Mouse (Mus musculus): ENCODE results near the gene Myo10.

Myo10 gene

DNA sequence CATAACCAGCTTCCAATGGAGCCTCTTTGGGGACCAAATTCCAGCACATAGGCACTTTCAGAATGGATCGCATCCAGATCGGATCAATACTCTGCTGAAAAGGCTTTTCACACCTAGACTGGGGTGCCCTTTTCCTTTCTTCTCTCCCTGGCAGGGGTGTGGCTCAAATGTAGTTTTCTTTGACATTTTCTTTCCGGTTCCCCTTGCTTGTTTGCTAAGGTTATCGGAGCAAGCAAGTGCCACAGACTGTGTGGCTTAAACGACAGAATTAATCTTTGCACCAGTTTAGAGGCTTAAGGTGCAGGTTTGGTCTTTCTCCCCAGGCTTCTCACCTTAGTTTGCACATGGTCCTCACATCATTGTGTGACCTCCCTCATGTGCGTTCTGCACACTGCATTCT is 11.1 kb upstream of the Myo10 start:
- DNase-seq (ENCODE audit: low read depth, low spot score), result no peak

GRCm38 (mm10) chr15:25620560-25620959 is 1.8 kb upstream of the Myo10 start:
- DNase-seq (ENCODE audit: low read depth, low spot score), result no peak

- no peak for DNase-seq (ENCODE audit: low read depth, low spot score)
Observed at GRCm38 (mm10) chr15:25621351-25622199, 750 bp upstream of the Myo10 start.

GRCm38 (mm10) chr15:25622867-25623471 is 644 bp downstream of the Myo10 start:
- peak; percentile 36 for DNase-seq (ENCODE audit: low read depth, low spot score)

DNA sequence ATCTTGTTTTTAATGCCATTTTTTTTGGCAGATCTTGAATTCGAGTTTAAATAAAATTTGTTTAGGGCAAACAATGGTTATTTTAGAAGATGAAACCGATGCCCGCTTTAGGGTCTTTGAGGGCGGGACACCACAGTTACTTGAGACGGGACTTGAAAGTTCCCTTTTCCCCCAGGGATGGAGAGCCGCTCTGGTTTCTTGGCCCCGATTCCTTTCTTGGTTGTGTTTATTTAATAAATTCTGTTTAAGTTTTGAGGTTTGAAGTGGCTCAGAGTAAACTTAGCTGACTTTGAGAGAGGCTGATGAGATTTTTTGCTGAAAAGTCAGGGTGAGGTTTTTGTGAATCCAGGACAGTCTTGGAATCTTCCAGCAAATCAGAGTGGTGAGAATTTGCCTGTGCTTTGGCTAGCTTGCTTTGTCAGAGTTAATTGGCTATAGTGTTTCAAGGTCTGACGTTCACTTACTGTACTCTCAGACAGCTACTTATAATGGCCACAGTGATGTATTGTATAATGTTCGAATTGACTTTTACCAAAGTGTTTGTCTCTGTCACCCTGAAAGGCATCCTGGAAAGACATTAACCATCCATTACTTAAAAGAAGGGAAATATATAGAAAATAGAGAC is 1.3 kb downstream of the Myo10 start:
- DNase-seq (ENCODE audit: low read depth, low spot score), result peak; percentile 10

DNA sequence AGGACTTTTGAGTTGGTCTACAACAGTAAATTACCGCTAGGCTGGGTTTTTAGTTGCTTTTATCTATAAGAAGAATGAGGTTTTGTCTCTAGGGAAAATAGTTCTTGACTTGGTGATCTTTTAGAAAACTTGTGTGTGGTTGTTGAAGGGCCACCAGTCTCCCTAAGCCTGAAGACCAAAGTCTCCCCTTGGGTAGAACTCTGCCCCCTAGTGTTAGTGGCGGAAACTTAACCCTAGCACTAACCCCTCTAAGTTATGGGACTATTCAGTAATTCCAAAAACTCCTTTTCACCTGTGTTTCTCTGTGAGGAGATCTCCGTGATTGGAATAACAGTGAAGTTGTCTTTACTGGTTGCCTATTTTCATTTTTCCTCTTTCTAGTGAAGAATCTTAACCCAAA is 1.9 kb downstream of the Myo10 start:
- peak; percentile 54 for DNase-seq (ENCODE audit: low read depth, low spot score)

DNA sequence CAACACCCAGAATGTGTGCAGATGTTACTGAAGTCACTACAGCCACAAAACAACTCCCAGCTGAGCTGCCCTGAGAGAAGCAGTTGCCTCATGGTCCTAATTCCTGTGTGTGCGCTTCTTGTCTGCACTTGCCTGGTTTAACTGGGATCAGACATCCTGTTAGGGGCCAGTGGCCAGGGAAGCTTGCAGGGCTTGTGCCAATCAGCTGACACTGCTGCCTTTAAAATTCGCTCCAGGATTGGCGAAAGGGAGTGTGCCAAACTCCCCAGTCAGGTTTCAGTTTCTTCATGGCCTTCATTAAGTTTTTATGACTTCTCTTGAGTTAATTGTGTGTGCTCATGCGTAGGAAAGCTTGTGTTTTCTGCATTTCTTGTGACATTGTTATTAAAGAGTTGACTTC is 3.1 kb downstream of the Myo10 start:
- no peak for DNase-seq (ENCODE audit: low read depth, low spot score)

GRCm38 (mm10) chr15:25627012-25627411 is 4.7 kb downstream of the Myo10 start:
- no peak for DNase-seq (ENCODE audit: low read depth, low spot score)

GRCm38 (mm10) chr15:25628251-25628650 is 5.9 kb downstream of the Myo10 start:
- DNase-seq (ENCODE audit: low read depth, low spot score), result no peak

- DNase-seq (ENCODE audit: low read depth, low spot score), result no peak
Observed at GRCm38 (mm10) chr15:25630716-25631115, 8.4 kb downstream of the Myo10 start.

- DNase-seq (ENCODE audit: low read depth, low spot score), result no peak
Observed at GRCm38 (mm10) chr15:25631332-25631731, 9.0 kb downstream of the Myo10 start.

GRCm38 (mm10) chr15:25632902-25633301 is 10.6 kb downstream of the Myo10 start:
- DNase-seq (ENCODE audit: low read depth, low spot score), result no peak

DNA sequence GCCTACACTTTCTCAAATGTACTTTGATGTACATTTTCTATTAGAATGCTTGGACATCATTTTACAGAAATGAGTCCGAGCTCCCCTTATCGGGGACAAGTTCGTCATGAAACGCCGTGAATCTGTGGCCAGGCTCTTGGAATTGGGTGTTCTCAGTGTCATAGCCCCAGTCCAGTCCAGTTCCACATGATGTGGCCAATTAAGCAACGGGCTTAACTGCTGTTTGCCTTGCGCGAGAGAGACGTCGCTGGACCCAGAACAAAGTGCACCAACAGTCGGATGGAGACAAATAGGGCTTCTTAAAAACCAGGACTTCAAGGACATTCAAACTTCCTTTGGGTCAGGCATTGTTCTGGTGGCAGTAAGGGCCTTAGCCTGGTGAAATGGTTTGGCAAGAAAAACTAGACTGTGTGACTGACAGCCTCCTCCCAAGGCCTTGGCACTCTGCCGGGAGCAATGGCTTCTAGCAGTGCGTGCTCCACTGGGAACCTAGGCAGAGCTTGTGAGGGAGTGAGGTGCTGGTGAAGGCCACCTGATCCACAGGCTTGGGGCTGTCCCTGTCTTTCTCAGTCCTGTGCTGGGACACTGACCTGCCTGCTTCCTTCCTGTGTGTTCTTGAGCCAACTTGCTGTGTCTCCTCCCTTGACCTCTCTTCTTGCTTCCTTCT is 11.5 kb downstream of the Myo10 start:
- no peak for DNase-seq (ENCODE audit: low read depth, low spot score)

DNA sequence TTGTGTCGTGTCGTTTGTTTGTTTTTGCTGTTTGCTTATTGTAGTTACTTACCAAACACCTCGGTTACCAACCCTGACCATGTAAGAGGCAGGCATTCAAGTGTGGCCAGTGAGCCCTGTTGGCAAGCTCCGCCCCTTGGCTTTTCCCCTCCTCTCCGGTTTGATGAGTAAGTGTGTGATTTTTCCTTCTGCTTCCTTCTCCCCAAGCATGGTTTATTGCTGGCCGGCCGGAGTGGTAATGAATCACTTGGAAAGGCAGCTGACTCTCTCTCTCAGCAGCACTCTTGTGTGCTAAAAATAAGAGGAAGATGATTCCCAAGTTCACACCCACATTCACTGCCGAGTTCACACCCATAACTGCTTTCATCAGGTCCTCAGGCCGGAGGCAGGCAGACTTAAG is 15.4 kb downstream of the Myo10 start:
- DNase-seq (ENCODE audit: low read depth, low spot score), result no peak

GRCm38 (mm10) chr15:25639217-25639616 is 16.9 kb downstream of the Myo10 start:
- no peak for DNase-seq (ENCODE audit: low read depth, low spot score)

- DNase-seq (ENCODE audit: low read depth, low spot score), result no peak
Observed at GRCm38 (mm10) chr15:25640840-25641752, 18.8 kb downstream of the Myo10 start.

DNA sequence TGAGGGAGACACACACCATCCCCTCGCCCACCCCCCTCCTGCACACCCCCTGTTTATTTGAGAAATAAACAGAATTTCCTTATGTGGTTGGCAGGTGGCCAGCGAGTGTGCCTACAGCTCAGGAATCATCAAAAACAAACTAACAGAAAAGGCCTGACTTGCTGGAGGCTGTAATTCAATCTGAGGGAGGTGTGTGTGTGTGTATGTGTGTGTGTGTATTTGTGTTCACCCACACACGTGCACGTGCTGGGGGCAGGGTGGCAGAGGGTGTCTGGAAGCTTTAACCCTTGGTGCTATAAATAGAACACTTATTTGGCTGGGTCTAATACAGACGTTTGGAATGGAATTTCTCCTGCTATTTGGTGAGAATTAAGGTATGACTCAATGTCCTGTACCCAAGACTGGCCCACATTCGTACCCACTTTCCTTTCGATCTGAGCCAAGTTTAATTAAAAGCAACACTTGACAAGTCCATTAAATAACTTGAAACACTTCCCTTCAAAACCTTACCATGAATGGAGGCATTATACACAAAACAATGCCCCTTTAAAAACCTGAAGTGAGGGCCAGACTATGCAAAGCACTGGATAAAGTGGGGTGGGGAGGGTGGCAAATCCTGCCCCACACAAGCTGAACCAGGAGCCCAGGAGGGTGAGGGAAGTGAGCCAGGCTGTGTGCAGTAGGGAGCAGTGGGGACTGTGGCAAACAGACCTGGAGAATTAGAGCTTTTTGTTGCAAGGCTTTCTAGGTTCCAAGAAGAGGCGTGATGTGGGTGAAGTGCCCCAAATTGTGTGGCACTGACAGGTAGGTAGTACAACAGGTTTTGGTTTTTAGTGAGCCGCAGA is 20.1 kb downstream of the Myo10 start:
- no peak for DNase-seq (ENCODE audit: low read depth, low spot score)

DNA sequence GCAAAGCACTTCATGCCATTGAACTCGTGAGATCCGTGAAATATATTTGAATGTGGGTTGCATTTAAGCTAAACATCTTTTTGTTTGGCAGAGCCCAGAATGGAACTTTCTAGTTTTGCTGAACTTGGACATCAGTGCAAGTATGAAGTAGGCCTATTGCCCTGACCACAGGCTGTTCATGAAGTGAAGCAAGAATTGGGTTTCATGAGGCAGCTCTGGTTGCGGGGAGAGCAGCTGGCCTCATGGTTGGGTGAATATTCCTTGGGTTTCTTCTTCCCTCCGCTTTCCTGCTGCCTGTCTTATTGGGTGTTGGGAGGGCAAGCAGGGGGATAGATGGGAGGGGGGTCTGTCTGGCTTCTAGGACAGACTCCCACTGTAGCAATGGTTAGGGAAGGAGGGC is 23.5 kb downstream of the Myo10 start:
- no peak for DNase-seq (ENCODE audit: low read depth, low spot score)

DNA sequence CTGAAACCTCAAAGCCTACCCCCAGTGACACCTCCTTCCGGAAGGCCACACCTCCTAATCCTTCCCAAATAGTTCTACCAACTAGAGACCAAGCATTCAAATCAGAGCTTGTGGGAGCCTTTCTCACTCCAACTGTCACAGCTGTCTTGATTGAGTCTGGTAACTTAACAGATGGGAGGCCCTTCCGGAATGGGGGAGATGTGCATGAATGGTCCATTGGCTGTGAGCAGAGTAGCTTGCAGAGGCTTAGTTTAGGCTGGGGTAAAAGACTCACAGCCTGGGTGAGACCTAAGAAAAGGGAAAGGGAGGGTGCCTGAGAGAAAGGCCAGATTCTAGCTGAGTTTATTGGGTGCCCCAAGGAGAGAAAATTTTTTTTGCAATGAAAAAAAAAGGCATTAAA is 26.0 kb downstream of the Myo10 start:
- peak; percentile 73 for DNase-seq (ENCODE audit: low read depth, low spot score)

DNA sequence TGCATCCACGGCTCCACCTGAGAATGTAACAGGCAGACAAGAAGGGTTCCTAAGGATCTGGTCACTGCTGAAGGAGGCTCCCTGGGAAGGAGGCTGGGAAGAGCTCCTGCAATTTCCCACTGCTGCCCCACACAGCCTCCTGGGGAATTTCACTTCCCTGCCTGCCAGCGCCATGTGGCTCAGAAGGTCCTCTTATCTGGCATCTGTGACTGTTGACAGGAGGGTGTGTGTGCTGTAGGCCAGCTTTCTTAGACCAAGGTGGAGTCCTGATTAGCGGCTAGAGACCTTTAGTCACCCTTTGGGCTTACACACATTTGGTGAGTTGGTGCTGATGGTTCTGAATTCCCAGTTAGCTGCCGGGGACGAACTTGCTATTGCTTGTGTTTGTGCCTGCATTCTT is 28.0 kb downstream of the Myo10 start:
- no peak for DNase-seq (ENCODE audit: low read depth, low spot score)
